8 mouse cellular contexts compared by ENCODE assay signal in genomic region chr9:108189488-108189786, GRCm38 (mm10). TPM values are rescaled to one million over a fixed set of nuclear protein-coding genes. Genes with fewer than 3 reads are reported as not detected.
A peak's percentile ranks its signal among the peaks of the same experiment; 100 is the strongest.
DNase-seq lines count a peak whose midpoint lies in the region; ATAC-seq lines count a peak whose summit lies in the region.

No protein-coding gene starts in this region.

- no peaks in the 10 kb centered on the region for H3K9me3 ChIP-seq in heart, embryonic 14.5 days (ENCODE audit: control insufficient read depth, low read length)
- no peaks in the 10 kb centered on the region for H3K9me3 ChIP-seq in embryonic facial prominence, embryonic 12.5 days
- no peaks in the 10 kb centered on the region for H3K9me3 ChIP-seq in hindbrain, embryonic 16.5 days (ENCODE audit: control insufficient read depth, low read length)
- H3K9me3 ChIP-seq in midbrain, embryonic 16.5 days (replicated peaks; ENCODE audit: control insufficient read depth, low read length, poor library complexity, severe bottlenecking): no peaks in the 10 kb centered on the region

- no peaks in the 10 kb centered on the region for H3K36me3 ChIP-seq in heart, embryonic 14.5 days (ENCODE audit: control insufficient read depth, insufficient read depth, low read length)
- no peaks in the 10 kb centered on the region for H3K36me3 ChIP-seq in embryonic facial prominence, embryonic 12.5 days
- no peaks in the 10 kb centered on the region for H3K36me3 ChIP-seq in hindbrain, embryonic 16.5 days (ENCODE audit: control insufficient read depth, insufficient read depth, low read length)
- H3K36me3 ChIP-seq in midbrain, embryonic 16.5 days (ENCODE audit: control insufficient read depth, insufficient read depth, low read length): peaks cover 7% of the 10 kb centered on the region

- no peak for DNase-seq in heart, adult 11 months
- DNase-seq in adrenal gland, postnatal 4 days (ENCODE audit: low spot score in 2 of 2): no peak
- DNase-seq in T-cell, adult 2 months (ENCODE audit: low spot score): no peak
- no peak for DNase-seq in left cerebral cortex, postnatal 14 days (ENCODE audit: low spot score in 2 of 2)

- H3K9ac ChIP-seq in heart, embryonic 14.5 days (ENCODE audit: low read length): no peak overlapping the region
- no peak overlapping the region for H3K9ac ChIP-seq in embryonic facial prominence, embryonic 12.5 days
- peak overlapping the region; percentile 96 for H3K9ac ChIP-seq in hindbrain, embryonic 16.5 days (ENCODE audit: low read depth, low read length)
- peak overlapping the region; percentile 87 for H3K9ac ChIP-seq in midbrain, embryonic 16.5 days (ENCODE audit: low read depth, low read length)

- intact Hi-C loops in left cerebral cortex, postnatal 14 days (cut with DNase I): loop anchor here (5.0 kb wide), 2 partner anchors 37 to 52 kb away; no protein-coding TSS in a partner anchor

- 47% methylated on average over 5 of the region's 5 CpGs for WGBS in heart, embryonic 14.5 days
- whole genome bisulfite sequencing in embryonic facial prominence, embryonic 12.5 days: 40% methylated on average over 5 of the region's 5 CpGs
- 20% methylated on average over 5 of the region's 5 CpGs for WGBS in hindbrain, embryonic 16.5 days
- WGBS in midbrain, embryonic 16.5 days: 23% methylated on average over 5 of the region's 5 CpGs

- 0 out of 4 replicates have a peak overlapping the region, but pooled peaks of 1 of the 2 experiments have one; percentile 63 for H3K4me3 ChIP-seq in heart, embryonic 14.5 days (ENCODE audit: control insufficient read depth in 1 of 2, insufficient read depth in 1 of 2, low read depth in 1 of 2, low read length in 2 of 2)
- H3K4me3 ChIP-seq in embryonic facial prominence, embryonic 12.5 days: peak overlapping the region; percentile 46
- peak overlapping the region; percentile 83 for H3K4me3 ChIP-seq in hindbrain, embryonic 16.5 days (ENCODE audit: low read length)
- H3K4me3 ChIP-seq in midbrain, embryonic 16.5 days (ENCODE audit: low read depth, low read length): peak overlapping the region; percentile 83

- peaks cover 38% of the 10 kb centered on the region for H3K27me3 ChIP-seq in heart, embryonic 14.5 days (ENCODE audit: control insufficient read depth, insufficient read depth, low read length)
- peaks cover 28% of the 10 kb centered on the region for H3K27me3 ChIP-seq in embryonic facial prominence, embryonic 12.5 days
- no peaks in the 10 kb centered on the region for H3K27me3 ChIP-seq in hindbrain, embryonic 16.5 days (replicated peaks; ENCODE audit: control insufficient read depth, insufficient read depth, low read length)
- no peaks in the 10 kb centered on the region for H3K27me3 ChIP-seq in midbrain, embryonic 16.5 days (ENCODE audit: control insufficient read depth, insufficient read depth, low read depth, low read length)

- ATAC-seq in heart, embryonic 14.5 days (ENCODE audit: insufficient number of reproducible peaks, insufficient read depth, low FRiP score, low read depth): no peak
- no peak for ATAC-seq in embryonic facial prominence, embryonic 12.5 days (ENCODE audit: insufficient number of reproducible peaks, insufficient read depth, low FRiP score, low TSS enrichment)
- no peak; the same call in 1 of the 2 replicates for ATAC-seq in hindbrain, embryonic 16.5 days
- ATAC-seq in midbrain, embryonic 16.5 days: no peak; the same call in 1 of the 2 replicates

- H3K4me1 ChIP-seq in heart, embryonic 14.5 days (ENCODE audit: control insufficient read depth in 2 of 2, insufficient read depth in 2 of 2, low read length in 2 of 2): peaks cover 3 to 4% of the 10 kb centered on the region in 2 experiments; a peak in 3 of 4 replicates
- peaks cover 4% of the 10 kb centered on the region; the same call in 1 of the 2 replicates for H3K4me1 ChIP-seq in embryonic facial prominence, embryonic 12.5 days
- peaks cover 17% of the 10 kb centered on the region for H3K4me1 ChIP-seq in hindbrain, embryonic 16.5 days (ENCODE audit: control insufficient read depth, insufficient read depth, low read depth, low read length)
- peaks cover 20% of the 10 kb centered on the region for H3K4me1 ChIP-seq in midbrain, embryonic 16.5 days (ENCODE audit: control insufficient read depth, insufficient read depth, low read length)

- peak overlapping the region; percentile 97 for H3K4me2 ChIP-seq in heart, embryonic 14.5 days (ENCODE audit: low read length)
- H3K4me2 ChIP-seq in embryonic facial prominence, embryonic 12.5 days (replicated peaks): peak overlapping the region; percentile 86
- peak overlapping the region; percentile 69 for H3K4me2 ChIP-seq in hindbrain, embryonic 16.5 days (ENCODE audit: low read length)
- H3K4me2 ChIP-seq in midbrain, embryonic 16.5 days (ENCODE audit: low read length): peak overlapping the region; percentile 74

- H3K27ac ChIP-seq in heart, embryonic 14.5 days (replicated peaks in 1 of 2; ENCODE audit: control insufficient read depth in 1 of 2, insufficient read depth in 1 of 2, low read depth in 2 of 2, low read length in 2 of 2): no peak overlapping the region
- H3K27ac ChIP-seq in embryonic facial prominence, embryonic 12.5 days: no peak overlapping the region
- H3K27ac ChIP-seq in hindbrain, embryonic 16.5 days (ENCODE audit: low read depth, low read length): peak overlapping the region; percentile 81
- H3K27ac ChIP-seq in midbrain, embryonic 16.5 days (ENCODE audit: low read length): peak overlapping the region; percentile 73

RNA-seq across cellular contexts. Expression of gene Bsn, which starts 0.7 kb away (rescaled TPM):
- polyA plus RNA-seq in heart, embryonic 14.5 days (2014; fragmentation: Nextera tagmentation; extraction: Ambion mirVana): 0.09 and 0.16 TPM in 2 replicates
- 1.1 and 1.5 TPM in 2 replicates for polyA plus RNA-seq in embryonic facial prominence, embryonic 12.5 days (2016; fragmentation: Nextera tagmentation; extraction: Ambion mirVana)
- polyA plus RNA-seq in hindbrain, embryonic 16.5 days (2015; fragmentation: Nextera tagmentation; extraction: Ambion mirVana): 8.7 and 9.5 TPM in 2 replicates
- 8.6 and 10.1 TPM in 2 replicates for polyA plus RNA-seq in midbrain, embryonic 16.5 days (2015; fragmentation: Nextera tagmentation; extraction: Ambion mirVana)
- total RNA-seq in adrenal gland, postnatal 4 days (2021): 1 to 10 TPM; 3.9 to 4.4 TPM
- total RNA-seq in left cerebral cortex, postnatal 14 days (2021): 100 to 1,000 TPM; 223 to 244 TPM

Comparison
In these comparisons a context has a peak if more than half of its experiments do, and no peak if none do; other contexts are left out.
1. H3K27ac ChIP-seq: peak in hindbrain, embryonic 16.5 days (single experiment) and midbrain, embryonic 16.5 days (single experiment); none in heart, embryonic 14.5 days (0 of 2) and embryonic facial prominence, embryonic 12.5 days (single experiment).
2. H3K9ac ChIP-seq: peak in hindbrain, embryonic 16.5 days (single experiment) and midbrain, embryonic 16.5 days (single experiment); none in heart, embryonic 14.5 days (single experiment) and embryonic facial prominence, embryonic 12.5 days (single experiment).
3. Peak in every context shown above with its lines, with median percentiles within 50 percentile points of each other: H3K4me2 ChIP-seq.